Mouse (Mus musculus): ENCODE measurements around the gene Oard1.

The Oard1 gene

DNA sequence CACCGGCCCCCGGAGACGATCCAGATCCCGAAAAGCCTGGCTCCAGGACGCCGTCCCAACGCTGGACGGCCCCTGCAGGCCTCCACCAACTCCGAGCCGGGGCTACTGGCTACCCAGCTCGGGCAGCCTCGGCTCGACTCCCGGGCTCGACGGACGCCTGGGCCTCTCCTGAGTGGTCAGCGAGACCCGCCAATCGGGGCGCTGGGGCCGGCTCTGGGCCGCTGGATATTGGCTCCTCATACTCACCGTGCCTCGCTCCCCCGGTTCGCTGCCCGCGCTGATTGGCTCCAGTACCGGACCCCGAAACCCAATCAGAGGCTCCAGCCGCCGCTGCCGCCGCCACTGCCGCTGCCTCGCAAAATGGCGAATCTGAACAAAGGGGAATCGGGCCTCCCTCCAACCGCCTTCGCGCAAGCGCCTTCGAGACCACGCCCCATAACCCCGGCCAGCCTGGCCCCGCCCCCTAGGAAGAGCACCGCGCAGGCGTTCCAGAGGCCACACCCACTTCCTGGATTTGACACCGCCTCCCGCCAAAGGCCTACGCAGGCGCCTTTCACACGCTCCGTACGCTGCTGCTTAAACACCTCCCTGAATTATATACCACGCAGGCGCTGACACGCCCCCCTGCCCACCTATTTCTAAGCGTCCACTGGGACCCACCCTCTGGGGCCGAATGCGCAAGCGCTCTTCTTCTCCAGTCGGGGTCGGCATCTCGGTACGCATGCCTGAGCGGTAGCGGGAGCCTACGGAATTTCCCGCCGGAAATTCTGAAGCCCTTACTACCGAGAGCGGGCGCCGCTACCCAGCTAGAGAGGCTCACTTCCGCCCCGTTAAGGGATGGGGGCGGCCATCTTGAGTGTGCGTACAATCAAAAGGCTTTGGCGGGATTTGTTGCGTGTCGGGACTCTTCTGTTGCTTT lies at the start of gene Oard1, which contains the start of gene Nfya:
Oard1 (plus strand) TSS at position 635 of the 919 bp plus-strand sequence.
Nfya (minus strand) TSS at position 527 of the 919 bp plus-strand sequence.
- peak; percentile 99 for DNase-seq

DNA sequence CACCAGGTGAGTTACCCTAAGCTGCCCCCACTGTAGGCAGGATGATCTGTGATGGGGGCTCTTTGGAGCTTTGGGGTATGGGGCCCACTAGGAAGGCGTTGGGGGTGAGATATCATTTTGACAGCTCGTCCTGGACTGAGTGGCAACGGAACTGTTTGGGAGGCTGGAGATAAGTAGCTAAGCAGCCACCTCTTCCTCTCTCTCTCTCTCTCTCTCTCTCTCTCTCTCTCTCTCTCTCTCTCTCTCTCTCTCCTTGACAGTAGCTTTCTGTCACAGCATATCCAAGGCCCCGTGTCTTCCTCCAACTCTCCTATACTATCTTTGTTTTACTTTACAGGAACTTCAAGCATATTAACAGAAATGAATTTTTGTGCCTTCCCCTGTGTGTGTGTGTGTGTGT lies 49.4 kb upstream of the Oard1 start:
- no peak for DNase-seq

DNA sequence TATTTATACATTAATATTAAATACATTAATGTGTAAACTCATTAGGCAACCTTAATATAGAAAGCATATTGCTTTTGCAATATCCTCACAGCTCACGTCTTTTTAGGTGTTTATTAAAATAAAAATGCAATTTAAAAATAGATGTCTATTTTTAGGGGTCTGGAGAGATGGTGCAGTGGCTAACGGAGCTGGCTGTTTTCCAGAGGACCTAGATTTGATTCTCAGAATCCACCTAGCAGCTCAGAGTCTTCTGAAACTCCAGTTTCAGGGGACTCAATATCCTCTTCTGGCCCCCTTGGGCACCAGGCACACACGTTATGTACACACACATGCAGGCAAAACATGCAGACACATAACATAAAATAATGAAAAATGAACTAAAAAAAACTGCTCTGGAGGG lies 47.5 kb upstream of the Oard1 start:
- no peak for DNase-seq

DNA sequence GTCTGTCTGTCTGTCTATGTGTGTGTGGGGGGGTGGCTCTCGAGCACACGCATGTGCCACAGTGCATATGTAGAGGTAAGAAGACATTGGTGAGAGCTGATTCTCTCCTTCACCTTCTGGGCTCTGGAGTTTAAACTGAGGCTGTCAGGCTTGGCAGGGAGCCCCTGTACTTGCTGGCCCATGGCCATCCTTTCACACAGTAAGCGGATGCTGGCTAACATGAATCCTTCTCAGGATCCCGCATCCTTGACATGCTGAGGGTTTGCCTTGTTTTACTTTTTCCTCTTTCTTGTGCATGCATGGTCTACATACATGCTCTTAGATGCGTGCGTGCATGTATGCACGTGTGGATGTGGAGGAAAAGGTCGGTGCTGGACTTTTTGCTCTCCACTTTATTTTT lies 46.8 kb upstream of the Oard1 start:
- DNase-seq: peak; percentile 71

DNA sequence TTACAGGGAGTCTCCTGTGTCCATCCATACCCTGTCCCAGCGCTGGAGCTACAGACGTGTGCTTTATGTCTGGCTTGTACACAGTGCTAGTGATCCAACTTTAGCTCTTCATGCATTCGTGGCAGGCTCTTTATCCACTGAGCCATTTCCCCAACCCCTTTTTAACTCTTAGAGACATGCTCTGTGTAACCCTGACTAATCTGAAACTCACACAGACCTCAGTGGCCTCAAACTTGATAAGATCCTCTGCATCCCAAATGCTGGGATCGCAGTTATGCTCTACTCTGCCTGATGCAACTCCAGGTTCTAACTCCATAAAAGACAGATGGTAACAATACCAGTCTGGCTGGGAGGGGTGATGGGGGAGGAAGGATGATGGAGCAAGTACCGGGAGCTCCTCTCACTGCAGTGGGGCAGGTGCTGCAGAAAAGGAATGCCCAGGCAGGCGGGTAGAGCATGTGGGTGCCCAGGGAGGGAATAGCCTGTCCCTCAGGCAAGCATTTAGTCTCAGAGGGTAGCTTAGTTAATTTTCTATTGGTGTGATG lies 46.3 kb upstream of the Oard1 start:
- DNase-seq: no peak

DNA sequence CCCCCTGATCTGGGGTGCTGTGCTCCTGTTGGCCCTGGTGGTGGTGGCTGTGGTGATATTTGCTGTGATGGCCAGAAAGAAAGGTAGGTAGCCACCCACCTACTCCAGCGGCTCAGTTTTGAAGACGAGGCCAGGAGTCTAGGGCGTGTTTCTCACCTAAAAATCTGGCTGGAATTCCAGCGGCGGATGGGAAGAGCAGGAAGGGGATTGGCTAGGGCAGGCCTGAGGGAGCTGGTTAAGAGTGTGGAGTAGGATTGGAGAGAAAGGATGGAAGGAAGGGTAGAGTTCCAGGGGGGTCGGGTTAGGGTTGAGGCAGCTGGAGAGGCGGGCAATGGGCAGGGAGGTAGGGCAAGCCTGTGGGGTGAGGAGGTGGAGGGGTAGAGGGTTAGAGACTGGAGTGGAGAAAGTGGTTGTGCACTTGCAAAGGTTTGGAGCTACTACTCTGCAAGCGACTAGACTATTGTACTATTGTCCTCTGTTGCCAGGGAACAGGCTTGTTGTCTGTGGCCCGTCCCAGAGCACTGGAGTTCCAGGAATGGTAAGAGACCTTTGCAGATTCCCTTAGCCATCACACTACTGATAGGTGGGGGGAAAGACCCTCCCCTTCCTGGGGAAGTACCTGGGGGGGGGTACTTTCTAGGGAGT lies 44.2 kb upstream of the Oard1 start:
- no peak for DNase-seq

DNA sequence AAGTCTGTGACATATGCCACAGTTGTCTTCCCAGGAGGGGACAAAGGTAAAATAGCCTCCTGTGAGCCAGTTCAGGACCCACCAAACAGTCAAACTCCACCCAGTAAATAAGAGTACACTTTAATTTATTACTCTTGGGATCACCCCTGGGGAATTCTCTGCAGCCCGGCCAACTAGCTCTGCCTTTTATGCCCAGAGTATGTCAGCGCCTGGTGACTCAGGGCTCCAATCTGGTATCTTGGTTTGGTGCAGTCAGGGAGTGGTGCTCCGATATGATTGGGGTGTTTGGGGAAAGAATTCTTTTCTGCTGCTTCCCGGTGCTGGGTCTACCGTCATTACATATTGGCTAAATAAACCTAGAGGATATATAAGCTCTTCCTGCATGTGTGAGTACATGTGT lies 43.0 kb upstream of the Oard1 start:
- DNase-seq: no peak

DNA sequence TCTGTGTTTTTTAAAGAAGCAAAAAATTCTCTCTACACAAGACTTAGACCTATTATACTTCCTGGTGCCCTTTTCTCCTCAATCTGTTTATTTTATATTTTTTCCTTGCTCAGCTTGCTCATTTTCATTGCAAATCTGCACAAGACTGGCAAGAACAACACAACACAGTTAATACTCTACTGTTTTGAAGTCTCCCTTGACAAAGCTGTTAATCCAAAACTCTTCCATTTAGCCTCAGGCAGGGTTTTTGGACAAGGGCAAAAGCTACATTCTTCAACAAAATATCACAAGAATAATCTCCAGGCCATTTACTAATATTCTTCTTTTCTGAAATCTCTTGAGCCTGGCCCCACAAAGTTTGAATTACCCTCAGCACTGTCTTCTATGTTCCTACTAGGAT lies 38.2 kb upstream of the Oard1 start:
- no peak for DNase-seq

DNA sequence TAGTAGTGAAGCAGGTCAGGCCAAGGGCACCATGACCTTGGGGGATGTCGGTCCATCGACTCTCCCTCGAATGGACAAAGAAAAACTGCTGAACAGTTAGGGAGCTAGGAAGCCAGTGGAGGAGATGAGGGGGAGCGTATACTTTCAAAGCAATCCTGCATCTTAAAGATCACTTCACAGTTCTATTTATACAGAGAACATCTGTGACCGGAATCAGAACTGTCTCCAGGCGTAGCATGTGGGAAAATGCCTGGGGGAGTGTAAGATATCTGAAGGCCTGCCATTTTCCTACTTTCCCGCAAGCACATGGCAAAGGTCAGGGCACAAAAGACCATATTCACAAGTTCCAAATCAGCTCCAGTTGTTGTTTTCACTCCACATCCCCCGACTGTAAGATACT lies 36.8 kb upstream of the Oard1 start:
- DNase-seq: no peak

DNA sequence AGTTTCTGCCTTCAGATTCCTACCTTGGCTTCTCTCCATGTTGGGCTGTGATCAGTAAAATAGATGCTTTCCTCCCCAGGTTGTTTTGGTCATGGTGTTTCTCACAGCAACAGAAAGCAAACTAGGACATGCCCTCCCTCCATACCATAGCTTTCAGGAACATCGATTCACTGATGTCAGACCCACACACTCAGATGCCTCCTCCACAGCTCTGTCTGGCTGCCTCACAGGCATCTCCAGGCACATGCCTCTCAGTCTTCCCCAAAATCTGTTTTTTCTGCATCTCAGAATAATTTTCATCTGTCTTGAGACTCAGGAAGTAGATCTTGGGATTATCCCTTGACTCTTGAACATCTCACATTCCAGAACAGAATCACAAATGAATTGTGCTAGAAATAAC lies 33.7 kb upstream of the Oard1 start:
- DNase-seq: no peak

DNA sequence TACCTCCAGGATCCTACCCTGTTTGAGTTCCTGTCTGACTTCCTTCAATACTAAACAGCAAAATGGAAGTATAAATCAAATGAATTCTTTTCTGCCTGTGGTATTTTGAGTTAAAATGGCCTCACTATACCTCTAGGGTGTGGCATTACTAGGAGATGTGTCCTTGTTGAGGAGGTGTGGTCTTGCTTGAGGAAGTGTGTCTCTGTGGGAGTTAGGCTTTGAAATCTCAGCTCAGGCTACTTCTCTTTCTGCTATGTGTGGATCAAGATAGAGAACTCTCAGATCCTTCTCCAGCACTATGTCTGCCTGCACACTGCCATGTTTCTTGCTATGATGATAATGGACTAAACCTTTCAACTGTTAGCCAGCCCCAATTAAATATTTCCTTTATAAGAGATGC lies 30.8 kb upstream of the Oard1 start:
- no peak for DNase-seq

DNA sequence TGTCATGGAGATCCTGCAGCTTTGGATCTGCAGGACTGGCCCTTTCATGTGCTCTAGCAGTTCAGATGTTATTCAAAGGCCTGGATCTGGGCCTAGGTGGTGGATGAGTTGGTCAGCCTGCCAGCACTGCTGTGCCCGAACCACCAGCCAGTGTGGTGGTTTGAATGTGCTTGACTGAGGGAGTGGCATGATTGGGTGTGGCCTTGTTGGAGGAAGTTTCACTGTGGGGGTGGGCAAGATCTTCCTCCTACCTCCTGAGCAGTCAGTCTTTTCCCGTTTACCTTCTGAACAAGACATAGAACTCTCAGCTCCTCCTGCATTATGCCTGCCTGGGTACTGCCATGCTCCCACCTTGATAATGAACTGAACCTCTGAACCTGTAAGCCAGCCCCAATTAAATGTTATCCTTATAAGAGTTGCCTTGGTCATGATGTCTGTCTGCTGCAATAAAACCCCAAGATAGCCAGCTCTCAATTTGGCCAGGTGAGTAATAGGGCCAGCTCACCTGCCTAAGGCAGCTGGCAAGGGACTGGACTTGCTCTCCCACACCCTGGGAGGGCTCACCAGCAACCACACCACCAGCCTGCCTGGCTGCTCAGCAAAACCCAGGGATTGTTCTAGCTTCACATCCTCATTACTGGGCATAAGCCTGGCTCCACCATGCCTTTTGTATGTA lies 23.9 kb upstream of the Oard1 start:
- DNase-seq: no peak

DNA sequence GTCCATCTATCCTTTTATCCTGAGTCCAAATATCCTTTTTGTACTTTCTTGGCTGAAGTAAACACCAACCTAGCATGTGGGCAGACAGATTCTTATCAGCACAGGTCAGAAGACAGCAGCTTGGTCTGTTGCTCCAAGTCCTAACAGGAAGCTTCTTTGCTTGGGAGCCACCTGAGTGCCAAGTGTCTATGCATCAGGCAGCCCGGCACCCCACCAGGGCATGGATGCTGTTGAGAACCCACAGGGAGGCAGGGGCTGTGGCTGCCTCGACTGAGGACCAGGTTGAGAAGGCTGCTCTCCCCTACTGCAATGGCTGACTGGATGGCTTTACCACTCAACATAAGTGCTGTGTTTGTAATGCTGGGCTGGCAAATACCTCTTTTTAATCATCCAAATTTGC lies 21.1 kb upstream of the Oard1 start:
- DNase-seq: no peak

DNA sequence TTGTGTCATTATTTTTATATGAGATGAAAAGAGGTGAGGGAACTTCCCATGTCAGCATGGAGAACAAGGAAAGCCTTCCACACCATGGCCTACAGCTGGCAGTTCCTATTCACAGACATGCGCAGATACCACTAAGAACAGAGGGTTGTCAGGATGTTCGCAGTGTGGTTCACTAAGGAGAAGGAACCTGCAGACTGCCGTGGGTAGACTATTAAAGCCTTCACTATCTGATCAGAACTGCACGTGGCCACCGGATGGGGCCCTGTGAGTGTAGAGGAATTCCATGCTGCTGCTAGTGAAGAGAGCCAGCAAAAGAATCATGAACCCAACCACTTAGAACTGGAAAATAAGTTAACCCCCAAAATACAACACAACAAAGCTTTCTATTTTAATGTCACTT lies 20.4 kb upstream of the Oard1 start:
- DNase-seq: no peak

DNA sequence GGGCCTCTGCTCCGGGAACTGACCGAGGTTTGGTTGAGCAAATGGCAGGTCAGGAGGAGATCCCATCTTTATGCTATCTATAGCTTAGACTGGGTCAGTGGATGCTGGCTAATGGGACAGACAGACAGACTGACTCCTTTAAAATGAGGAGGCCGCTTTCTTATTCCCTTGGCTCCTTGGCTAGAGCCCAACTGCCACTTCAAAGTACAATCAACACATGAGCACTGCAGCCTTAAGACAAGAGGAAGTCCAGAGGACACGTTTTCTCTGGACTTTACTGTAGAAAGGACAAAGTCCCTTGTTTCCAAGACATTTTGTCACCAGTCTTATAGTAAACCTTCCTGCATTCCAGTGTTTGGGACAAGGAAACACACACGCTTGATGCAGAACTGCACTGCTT lies 18.4 kb upstream of the Oard1 start:
- DNase-seq: no peak

DNA sequence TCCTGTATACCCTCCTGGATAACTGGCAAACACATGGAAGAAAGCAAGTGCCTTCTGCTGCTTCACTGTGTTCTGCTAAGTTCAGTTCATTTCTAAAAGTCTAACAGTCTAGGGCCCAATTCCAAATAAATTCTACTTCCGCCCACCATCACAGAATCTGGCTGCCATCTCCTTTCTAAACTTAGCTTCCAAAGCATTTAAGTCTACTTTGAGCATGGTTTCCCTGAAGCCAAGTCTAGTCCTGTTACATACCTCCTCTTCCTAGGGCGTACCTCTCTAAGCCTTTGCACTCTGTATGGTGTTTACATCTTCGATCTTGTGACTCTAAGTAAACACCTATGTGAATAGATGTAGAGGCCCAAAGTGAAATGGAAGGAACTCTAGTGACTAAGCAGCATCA lies 17.2 kb upstream of the Oard1 start:
- no peak for DNase-seq

DNA sequence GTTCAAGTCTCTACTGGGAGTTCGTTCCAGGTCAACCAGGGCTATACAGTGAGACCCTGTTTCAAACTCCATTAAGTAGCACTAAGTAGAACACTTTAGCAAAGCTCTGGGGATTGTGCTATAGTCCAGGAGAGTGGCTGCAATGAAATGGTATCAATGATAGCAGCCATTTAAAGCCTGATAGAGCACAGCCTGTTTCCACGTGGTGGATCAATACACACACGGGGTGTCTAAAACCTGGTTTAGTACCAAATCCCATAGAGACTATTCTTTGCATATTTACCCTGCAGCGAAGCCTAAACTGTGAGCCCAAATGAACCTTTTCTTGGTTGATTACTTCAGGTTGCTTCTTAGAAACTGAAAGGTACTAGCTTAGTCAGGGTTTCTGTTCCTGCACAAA lies 8.1 kb upstream of the Oard1 start:
- no peak for DNase-seq

DNA sequence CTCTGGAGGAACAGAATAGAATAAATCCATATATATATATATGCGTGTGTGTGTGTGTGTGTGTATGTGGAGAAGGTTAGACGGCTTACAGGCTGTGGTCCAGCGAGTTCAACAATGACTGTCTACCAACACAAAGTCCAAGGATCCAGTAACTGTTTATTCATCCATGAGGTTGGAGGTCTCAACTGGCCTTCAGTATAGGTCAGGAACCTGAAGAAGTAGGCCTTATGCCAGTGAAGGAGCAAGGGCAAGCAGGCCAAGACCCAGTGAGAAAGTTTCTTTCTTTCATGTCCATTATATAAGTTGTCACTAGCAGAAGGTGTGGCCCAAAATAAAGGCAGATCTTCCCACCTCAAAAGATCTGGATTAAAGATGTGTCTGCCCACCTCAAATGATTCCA lies 7.1 kb upstream of the Oard1 start:
- DNase-seq: no peak

DNA sequence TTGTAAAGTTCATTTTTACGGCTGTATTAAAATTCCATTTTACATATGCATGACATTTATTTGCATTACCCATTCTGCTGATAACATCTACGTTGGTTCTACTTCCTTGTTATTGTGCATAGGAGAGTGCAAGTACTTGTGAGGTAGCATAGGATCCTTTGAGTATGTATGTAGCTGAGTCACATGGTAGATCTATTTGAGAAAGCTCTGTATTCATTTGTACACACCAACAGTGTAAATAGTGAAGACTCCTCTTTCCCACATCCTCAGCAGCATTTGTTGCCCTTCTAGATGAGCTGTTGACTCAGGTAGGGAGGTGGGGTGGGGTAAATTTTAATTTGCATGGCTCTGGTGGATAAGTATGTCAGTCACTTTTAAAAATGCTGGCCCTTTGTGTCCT lies 6.0 kb upstream of the Oard1 start:
- no peak for DNase-seq

DNA sequence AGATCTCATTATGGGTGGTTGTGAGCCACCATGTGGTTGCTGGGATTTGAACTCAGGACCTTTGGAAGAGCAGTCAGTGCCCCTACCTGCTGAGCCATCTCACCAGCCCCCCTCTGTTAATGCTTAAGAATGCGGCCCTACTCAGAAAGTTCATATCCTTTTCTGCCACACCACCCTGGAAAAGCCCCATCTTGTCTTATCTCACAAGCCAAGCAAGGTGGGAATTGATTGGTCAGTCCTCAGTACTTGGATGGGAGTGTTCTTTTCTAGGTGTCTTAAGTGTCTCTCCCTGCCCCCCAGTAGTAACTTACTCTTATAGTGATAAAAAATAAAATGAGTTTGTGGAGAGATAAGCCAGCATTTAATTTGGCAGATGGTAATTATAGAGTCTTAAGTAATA lies 5.1 kb upstream of the Oard1 start:
- no peak for DNase-seq

DNA sequence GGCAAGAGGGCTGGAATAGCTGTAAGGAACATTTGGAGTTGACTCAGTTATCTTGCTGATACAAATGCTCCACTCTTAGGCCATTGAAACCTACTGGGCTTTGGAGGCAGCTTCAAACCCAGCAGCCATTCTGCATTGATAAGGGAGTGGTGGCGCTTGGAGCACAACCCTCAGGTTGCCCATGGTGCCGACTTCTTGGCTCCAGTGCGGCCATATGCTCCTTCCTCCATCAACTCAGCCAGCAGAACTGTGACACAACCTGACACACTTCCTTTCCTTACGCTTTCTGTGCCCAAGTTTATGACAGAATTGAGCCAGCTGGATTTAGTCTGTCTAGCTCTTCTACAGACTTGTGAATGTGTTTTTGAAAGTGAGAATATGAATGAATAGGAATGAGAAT lies 2.7 kb upstream of the Oard1 start:
- no peak for DNase-seq

DNA sequence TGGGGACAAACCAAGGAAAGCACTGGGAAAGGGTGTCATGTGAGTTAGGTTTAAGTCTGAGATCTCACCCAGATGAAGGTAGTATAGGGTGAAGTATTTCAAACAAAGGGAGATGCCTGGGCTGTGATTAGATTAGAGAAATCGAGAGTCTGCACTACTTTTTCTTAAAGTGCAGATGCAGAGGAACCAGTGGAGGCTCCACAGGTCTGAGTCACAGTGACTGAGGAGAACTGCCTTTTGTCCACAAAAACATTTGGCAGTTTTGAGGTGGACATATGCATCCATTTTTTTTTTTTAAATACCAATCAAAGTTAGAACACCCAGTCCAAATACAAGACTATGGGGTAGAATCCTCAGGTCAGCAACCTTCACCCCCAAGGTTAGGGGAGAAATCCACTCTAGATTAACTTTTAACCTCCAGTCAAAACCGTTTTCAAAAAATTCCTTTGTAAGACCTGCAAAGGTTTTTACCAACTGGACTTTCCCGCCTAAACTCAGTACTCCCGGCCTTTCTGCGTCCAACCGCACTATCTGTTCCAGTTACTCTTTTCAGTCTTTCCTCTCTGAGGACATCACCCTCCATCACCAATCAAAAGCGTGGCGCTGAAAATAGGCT lies 1.8 kb upstream of the Oard1 start:
- DNase-seq: no peak

All from right cerebral cortex, postnatal 14 days (tissue).